Mouse (Mus musculus) spleen, adult 2 months (tissue): ENCODE measurements around the gene Fut8.

Experiments used
- CTCF ChIP-seq: fragments of 200-500 bp; IDR thresholded peaks from 2 replicates; pipeline ENCODE4 v1.5.1; 2011; ENCODE audit warnings: mild to moderate bottlenecking, inconsistent platforms; ENCODE audit not compliant: insufficient read depth, insufficient read length, insufficient replicate concordance; ENCODE audit errors: extremely low read depth
- POLR2A ChIP-seq: fragments of 200-500 bp; IDR thresholded peaks from 2 replicates; pipeline ENCODE4 v1.6.1; 2011; ENCODE audit warnings: low read depth, low read length, inconsistent platforms

GRCm38 (mm10) chr12:77303367-77303766 lies 65.4 kb downstream of the Fut8 start:
- no peak for TF ChIP-seq POLR2A
- no peak for TF ChIP-seq CTCF
